Mouse (Mus musculus) monocyte, adult 5-6 weeks (primary cell): ENCODE data around the gene Kif22. TPM values are rescaled to one million over a fixed set of nuclear protein-coding genes. Genes with fewer than 3 reads are reported as not detected.

Source experiments
- ATAC-seq: fragments of 153-309, 156-312 bp; replicated peaks from 2 replicates; pipeline ENCODE4 v1.8.0; 2017; ENCODE audit warnings: mild to moderate bottlenecking; ENCODE audit not compliant: low TSS enrichment, insufficient number of reproducible peaks, severe bottlenecking, poor library complexity, low FRiP score
- total RNA-seq: library from RNA; stranded (forward); fragments of 200-1000, 200-491, 200-594 nt; gene quantifications from 3 replicates; pipeline ENCODE4 v1.2.3, GENCODE M21; 2017

Kif22 gene
- total RNA-seq, 1 experiment from 2014 or later: 3.7 TPM

GRCm38 (mm10) chr7:127020031-127020430 lies 22.2 kb downstream of the Kif22 start:
- ATAC-seq: no peak

GRCm38 (mm10) chr7:127019306-127019960 lies 22.8 kb downstream of the Kif22 start:
- ATAC-seq: no peak

GRCm38 (mm10) chr7:127018416-127019305 lies 23.6 kb downstream of the Kif22 start:
- no peak for ATAC-seq

GRCm38 (mm10) chr7:127017950-127018345 lies 24.3 kb downstream of the Kif22 start:
- ATAC-seq: no peak

GRCm38 (mm10) chr7:127016971-127017949 lies 25.0 kb downstream of the Kif22 start, which contains the start of gene Pagr1a:
TSS of gene Pagr1a (minus strand) at chr7:127017352.
- ATAC-seq: peak; percentile 79

- ATAC-seq: peak; percentile 29
Measured at GRCm38 (mm10) chr7:127016486-127016938, 25.8 kb downstream of the Kif22 start.

GRCm38 (mm10) chr7:127016481-127016485 lies 26.0 kb downstream of the Kif22 start, which contains the start of gene Pagr1b:
TSS of gene Pagr1b (minus strand) at chr7:127016484.
- no peak for ATAC-seq

GRCm38 (mm10) chr7:127016081-127016480 lies 26.2 kb downstream of the Kif22 start:
- peak; percentile 43 for ATAC-seq

GRCm38 (mm10) chr7:127014993-127015392 lies 27.3 kb downstream of the Kif22 start:
- no peak for ATAC-seq

GRCm38 (mm10) chr7:127014320-127014719 lies 28.0 kb downstream of the Kif22 start, which contains the start of gene Mvp:
TSS of gene Mvp (minus strand) at chr7:127014621.
- peak; percentile 42 for ATAC-seq

GRCm38 (mm10) chr7:127013385-127013784 lies 28.9 kb downstream of the Kif22 start:
- ATAC-seq: no peak

GRCm38 (mm10) chr7:127012845-127013244 lies 29.4 kb downstream of the Kif22 start:
- ATAC-seq: no peak

GRCm38 (mm10) chr7:127012374-127012773 lies 29.9 kb downstream of the Kif22 start:
- ATAC-seq: no peak

- no peak for ATAC-seq
Measured at GRCm38 (mm10) chr7:127011717-127012116, 30.6 kb downstream of the Kif22 start.

GRCm38 (mm10) chr7:127011051-127011450 lies 31.2 kb downstream of the Kif22 start:
- ATAC-seq: no peak

GRCm38 (mm10) chr7:127009307-127010085 lies 32.8 kb downstream of the Kif22 start:
- ATAC-seq: no peak

- ATAC-seq: peak; percentile 91
Measured at GRCm38 (mm10) chr7:127008239-127009019, 33.8 kb downstream of the Kif22 start.
